Mouse (Mus musculus): ENCODE results near the gene Hdac7. TPM values are rescaled to one million over a fixed set of nuclear protein-coding genes. Genes with fewer than 3 reads are reported as not detected.

Hdac7 gene
- polyA plus RNA-seq, 1 experiment from 2014 or later = 27.8 TPM

DNA sequence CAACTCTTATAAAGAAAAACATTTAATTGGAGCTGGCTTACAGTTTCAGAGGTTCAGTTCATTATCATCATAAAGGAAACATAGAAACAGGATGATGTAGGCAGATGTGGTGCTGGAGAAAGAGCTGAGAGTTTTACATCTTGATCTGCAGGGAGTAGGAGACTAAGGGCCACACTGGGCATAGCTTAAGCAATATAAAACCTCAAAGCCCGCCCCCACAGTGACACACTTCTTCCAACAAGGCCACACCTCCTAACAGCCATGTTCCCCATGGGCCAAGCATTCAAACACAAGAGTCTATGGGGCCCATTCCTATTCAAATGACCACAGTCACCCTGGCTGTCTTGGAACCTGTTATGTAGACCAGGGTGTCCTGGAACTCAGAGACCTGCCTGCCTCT lies 64.7 kb downstream of the Hdac7 start:
- no peak overlapping the region for H3K4me2 ChIP-seq
- no peak for ATAC-seq (ENCODE audit: insufficient number of reproducible peaks, low FRiP score)
- no peak overlapping the region for H3K27ac ChIP-seq (ENCODE audit: poor library complexity, severe bottlenecking)
- no peaks in the 10 kb centered on the region for H3K36me3 ChIP-seq
- 87% methylated on average over 1 of the region's 1 CpGs for WGBS
- no peak overlapping the region for H3K9ac ChIP-seq
- H3K27me3 ChIP-seq (replicated peaks) = no peaks in the 10 kb centered on the region
- no peaks in the 10 kb centered on the region for H3K9me3 ChIP-seq (replicated peaks)
- no peak overlapping the region for H3K4me3 ChIP-seq
- peaks cover 39% of the 10 kb centered on the region for H3K4me1 ChIP-seq (replicated peaks)

GRCm38 (mm10) chr15:97778311-97779098 lies 65.8 kb downstream of the Hdac7 start, which contains the start of gene Slc48a1:
Slc48a1 (plus strand) TSS chr15:97778520.
- no peak for ATAC-seq (ENCODE audit: insufficient number of reproducible peaks, low FRiP score)
- Histone ChIP-seq H3K4me2 (no peak within 1 kb of the TSS), H3K36me3 (no peaks in the 10 kb centered on the region), H3K4me3 (no peak within 1 kb of the TSS), H3K9me3 (replicated peaks) (no peaks in the 10 kb centered on the region), H3K4me1 (replicated peaks) (peaks cover 47% of the 10 kb centered on the region), H3K27me3 (replicated peaks) (no peaks in the 10 kb centered on the region), H3K27ac (ENCODE audit: poor library complexity, severe bottlenecking) (peak within 1 kb of the TSS; percentile 51), H3K9ac (0 out of 2 replicates have a peak within 1 kb of the TSS, but pooled peaks have one; percentile 31)
- 53% methylated on average over 8 of the region's 8 CpGs for WGBS

DNA sequence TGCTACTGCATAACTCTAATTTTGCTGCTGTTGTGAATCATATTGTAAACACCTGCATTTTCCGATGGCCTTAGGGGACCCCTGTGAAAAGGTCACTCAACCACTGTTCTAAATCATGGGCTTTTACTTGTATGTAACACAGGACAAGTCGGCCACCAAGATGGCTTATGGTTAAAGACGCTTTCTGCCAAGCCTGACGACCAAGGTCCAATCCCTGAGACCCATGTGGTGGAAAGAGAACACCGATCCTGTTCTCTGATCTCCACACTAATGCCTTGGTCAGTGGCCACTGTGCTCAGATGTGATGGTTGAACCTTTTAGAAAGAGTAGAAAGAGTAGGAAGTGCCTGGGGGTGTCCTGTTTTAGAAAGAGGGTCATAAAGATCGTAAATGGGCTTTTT lies 67.4 kb downstream of the Hdac7 start:
- 75% methylated on average over 6 of the region's 6 CpGs for WGBS
- no peak overlapping the region for H3K9ac ChIP-seq
- no peak overlapping the region for H3K27ac ChIP-seq (ENCODE audit: poor library complexity, severe bottlenecking)
- H3K4me3 ChIP-seq = no peak overlapping the region
- H3K9me3 ChIP-seq (replicated peaks) = no peaks in the 10 kb centered on the region
- peaks cover 52% of the 10 kb centered on the region for H3K4me1 ChIP-seq (replicated peaks)
- H3K36me3 ChIP-seq = no peaks in the 10 kb centered on the region
- ATAC-seq (ENCODE audit: insufficient number of reproducible peaks, low FRiP score) = no peak
- no peak overlapping the region for H3K4me2 ChIP-seq
- H3K27me3 ChIP-seq (replicated peaks) = no peaks in the 10 kb centered on the region

GRCm38 (mm10) chr15:97776514-97776913 lies 67.8 kb downstream of the Hdac7 start:
- Histone ChIP-seq H3K36me3 (no peaks in the 10 kb centered on the region), H3K9me3 (replicated peaks) (no peaks in the 10 kb centered on the region), H3K27me3 (replicated peaks) (no peaks in the 10 kb centered on the region), H3K27ac (ENCODE audit: poor library complexity, severe bottlenecking) (no peak overlapping the region), H3K4me2 (no peak overlapping the region), H3K9ac (no peak overlapping the region), H3K4me3 (no peak overlapping the region), H3K4me1 (replicated peaks) (peaks cover 50% of the 10 kb centered on the region)
- 8% methylated on average over 8 of the region's 8 CpGs for WGBS
- ATAC-seq (ENCODE audit: insufficient number of reproducible peaks, low FRiP score) = no peak

GRCm38 (mm10) chr15:97773961-97774370 lies 70.3 kb downstream of the Hdac7 start:
- Histone ChIP-seq H3K4me3 (no peak overlapping the region), H3K9me3 (replicated peaks) (no peaks in the 10 kb centered on the region), H3K4me1 (replicated peaks) (peaks cover 51% of the 10 kb centered on the region), H3K27ac (ENCODE audit: poor library complexity, severe bottlenecking) (peak overlapping the region; percentile 90), H3K27me3 (replicated peaks) (peaks cover 7% of the 10 kb centered on the region; the same call in 1 of the 2 replicates), H3K4me2 (peak overlapping the region; percentile 30), H3K9ac (no peak overlapping the region), H3K36me3 (no peaks in the 10 kb centered on the region)
- peak; percentile 27; the same call in 1 of the 2 replicates for ATAC-seq (ENCODE audit: insufficient number of reproducible peaks, low FRiP score)
- WGBS = 41% methylated on average over 5 of the region's 5 CpGs

DNA sequence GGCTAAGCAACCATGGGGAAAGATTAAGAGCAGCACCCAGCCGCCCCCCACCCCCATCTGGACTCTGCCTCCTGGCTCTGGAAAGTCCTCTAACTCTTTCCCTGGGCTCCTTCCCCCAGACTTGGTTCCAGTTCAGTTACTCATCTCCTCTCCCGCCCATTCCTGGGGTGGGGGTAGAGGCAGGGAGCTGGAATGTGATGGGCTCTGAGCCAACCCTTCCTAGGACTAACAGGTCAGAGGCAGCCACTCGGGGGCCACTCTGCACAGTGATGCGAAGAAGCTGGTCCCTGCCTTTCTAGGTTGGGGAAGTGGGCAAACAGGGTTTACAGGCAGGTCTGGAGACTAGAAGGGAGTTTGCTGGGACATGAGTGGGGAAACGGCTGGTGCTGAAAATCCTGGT lies 71.2 kb downstream of the Hdac7 start:
- H3K4me3 ChIP-seq = no peak overlapping the region
- ATAC-seq (ENCODE audit: insufficient number of reproducible peaks, low FRiP score) = peak; percentile 85
- peak overlapping the region; percentile 90 for H3K27ac ChIP-seq (ENCODE audit: poor library complexity, severe bottlenecking)
- H3K27me3 ChIP-seq (replicated peaks) = peaks cover 7% of the 10 kb centered on the region; the same call in 1 of the 2 replicates
- peak overlapping the region; percentile 22; the same call in 1 of the 2 replicates for H3K9ac ChIP-seq
- peak overlapping the region; percentile 30 for H3K4me2 ChIP-seq
- peaks cover 52% of the 10 kb centered on the region for H3K4me1 ChIP-seq (replicated peaks)
- 9% methylated on average over 5 of the region's 5 CpGs for WGBS
- no peaks in the 10 kb centered on the region for H3K9me3 ChIP-seq (replicated peaks)
- H3K36me3 ChIP-seq = no peaks in the 10 kb centered on the region

DNA sequence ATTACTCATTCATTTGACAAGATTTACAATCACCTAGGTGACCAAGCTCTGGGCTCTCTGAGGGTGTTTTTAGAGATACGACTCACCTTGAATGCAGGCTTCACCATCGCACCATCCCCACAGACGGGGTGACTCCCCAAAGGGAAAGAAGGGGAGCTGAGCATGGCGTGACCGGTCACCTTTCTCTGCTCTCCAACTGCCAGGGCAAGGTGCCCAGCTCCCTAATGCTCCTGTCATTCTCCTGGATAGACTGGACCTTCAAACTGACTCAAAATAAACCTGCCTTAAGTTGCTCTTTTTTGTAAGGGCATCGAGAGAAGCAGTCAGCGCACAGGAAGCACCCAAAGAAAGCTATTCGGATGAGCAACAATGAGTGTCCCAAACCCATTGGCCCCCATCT lies 74.0 kb downstream of the Hdac7 start:
- H3K4me3 ChIP-seq = no peak overlapping the region
- no peak for ATAC-seq (ENCODE audit: insufficient number of reproducible peaks, low FRiP score)
- H3K4me1 ChIP-seq (replicated peaks) = peaks cover 67% of the 10 kb centered on the region
- 82% methylated on average over 8 of the region's 8 CpGs for WGBS
- H3K4me2 ChIP-seq = no peak overlapping the region
- H3K36me3 ChIP-seq = no peaks in the 10 kb centered on the region
- H3K9me3 ChIP-seq (replicated peaks) = no peaks in the 10 kb centered on the region
- H3K9ac ChIP-seq = no peak overlapping the region
- no peak overlapping the region for H3K27ac ChIP-seq (ENCODE audit: poor library complexity, severe bottlenecking)
- H3K27me3 ChIP-seq (replicated peaks) = peaks cover 18% of the 10 kb centered on the region

DNA sequence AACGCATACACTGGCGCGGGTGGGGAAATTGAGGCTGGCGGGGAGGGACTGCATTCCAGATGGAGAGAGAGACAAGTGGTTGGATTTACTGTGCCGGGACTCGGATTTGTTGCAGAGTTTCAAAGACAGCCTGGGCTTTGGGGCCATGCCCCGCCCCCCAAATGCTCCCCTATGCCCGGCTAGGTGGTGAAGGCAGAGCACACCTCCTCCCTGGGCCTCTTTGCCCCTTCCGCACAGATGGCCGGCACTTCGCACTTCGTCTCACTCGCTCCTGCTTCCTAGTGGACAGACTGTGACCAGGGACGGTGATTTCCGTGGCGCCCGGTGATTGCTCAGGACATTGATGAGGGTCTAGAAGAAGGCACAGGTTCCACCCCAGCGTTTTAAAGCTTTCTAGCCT lies 76.1 kb downstream of the Hdac7 start:
- ATAC-seq (ENCODE audit: insufficient number of reproducible peaks, low FRiP score) = peak; percentile 48
- Histone ChIP-seq H3K4me3 (peak overlapping the region; percentile 51), H3K27me3 (replicated peaks) (peaks cover 18% of the 10 kb centered on the region), H3K4me2 (peak overlapping the region; percentile 88), H3K36me3 (no peaks in the 10 kb centered on the region), H3K4me1 (replicated peaks) (peaks cover 64% of the 10 kb centered on the region), H3K9ac (peak overlapping the region; percentile 72), H3K9me3 (replicated peaks) (no peaks in the 10 kb centered on the region), H3K27ac (ENCODE audit: poor library complexity, severe bottlenecking) (peak overlapping the region; percentile 82)
- WGBS = 2% methylated on average over 18 of the region's 18 CpGs

DNA sequence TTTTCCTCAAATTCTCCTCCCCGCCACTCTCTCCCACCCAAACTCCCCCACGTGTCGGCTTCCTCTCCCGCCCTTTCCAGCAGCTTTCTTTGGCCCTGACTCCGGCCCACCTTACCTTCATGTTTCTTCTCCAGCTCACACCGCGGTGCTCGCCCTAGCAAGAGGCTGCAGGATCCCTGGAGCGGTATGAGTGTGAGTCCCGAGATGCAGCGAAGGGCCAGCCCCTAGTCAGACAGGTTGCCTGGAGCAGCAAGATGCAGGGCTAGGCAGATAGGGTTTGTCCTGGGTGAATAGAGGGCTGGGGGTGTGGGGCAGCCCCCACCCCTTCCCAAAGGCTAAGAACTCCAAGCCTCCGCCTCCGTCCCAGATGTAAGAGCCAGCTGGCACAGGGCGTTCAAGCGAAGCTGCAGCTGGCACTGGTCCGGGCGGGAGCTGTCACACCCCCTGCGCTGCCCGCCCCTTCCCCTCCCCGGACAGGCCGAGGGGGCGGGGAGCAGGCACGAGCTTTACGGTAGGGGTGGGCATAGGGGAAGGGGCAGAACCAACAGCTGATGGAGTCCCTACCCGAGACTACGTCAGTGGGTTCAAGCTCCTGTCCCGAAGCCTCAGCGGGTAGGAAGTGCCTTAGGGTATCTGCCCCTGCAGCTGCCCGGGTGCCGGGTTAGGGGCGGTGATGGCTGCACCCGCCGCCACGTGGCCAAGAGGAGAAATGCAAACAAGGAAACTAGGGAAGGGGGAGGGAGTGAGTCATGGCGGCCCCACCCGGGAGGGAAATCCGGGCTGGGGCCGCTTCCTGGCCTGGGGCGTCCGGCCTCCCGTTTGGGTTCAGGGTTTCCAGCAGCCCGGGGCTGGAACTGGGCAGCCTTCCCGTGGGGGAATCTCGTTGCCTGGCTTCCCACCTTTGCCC lies 76.8 kb downstream of the Hdac7 start, which contains the start of gene Rapgef3:
Gene Rapgef3 (minus strand): TSS at position 693 of the 907 bp plus-strand sequence.
- H3K9ac ChIP-seq = peak within 1 kb of the TSS; percentile 72
- peaks cover 18% of the 10 kb centered on the region for H3K27me3 ChIP-seq (replicated peaks)
- peak within 1 kb of the TSS; percentile 51 for H3K4me3 ChIP-seq
- peak within 1 kb of the TSS; percentile 82 for H3K27ac ChIP-seq (ENCODE audit: poor library complexity, severe bottlenecking)
- no peaks in the 10 kb centered on the region for H3K36me3 ChIP-seq
- peak; percentile 86 for ATAC-seq (ENCODE audit: insufficient number of reproducible peaks, low FRiP score)
- H3K4me1 ChIP-seq (replicated peaks) = peaks cover 64% of the 10 kb centered on the region
- H3K9me3 ChIP-seq (replicated peaks) = no peaks in the 10 kb centered on the region
- H3K4me2 ChIP-seq = peak within 1 kb of the TSS; percentile 88
- under 1% methylated on average over 43 of the region's 44 CpGs for WGBS

DNA sequence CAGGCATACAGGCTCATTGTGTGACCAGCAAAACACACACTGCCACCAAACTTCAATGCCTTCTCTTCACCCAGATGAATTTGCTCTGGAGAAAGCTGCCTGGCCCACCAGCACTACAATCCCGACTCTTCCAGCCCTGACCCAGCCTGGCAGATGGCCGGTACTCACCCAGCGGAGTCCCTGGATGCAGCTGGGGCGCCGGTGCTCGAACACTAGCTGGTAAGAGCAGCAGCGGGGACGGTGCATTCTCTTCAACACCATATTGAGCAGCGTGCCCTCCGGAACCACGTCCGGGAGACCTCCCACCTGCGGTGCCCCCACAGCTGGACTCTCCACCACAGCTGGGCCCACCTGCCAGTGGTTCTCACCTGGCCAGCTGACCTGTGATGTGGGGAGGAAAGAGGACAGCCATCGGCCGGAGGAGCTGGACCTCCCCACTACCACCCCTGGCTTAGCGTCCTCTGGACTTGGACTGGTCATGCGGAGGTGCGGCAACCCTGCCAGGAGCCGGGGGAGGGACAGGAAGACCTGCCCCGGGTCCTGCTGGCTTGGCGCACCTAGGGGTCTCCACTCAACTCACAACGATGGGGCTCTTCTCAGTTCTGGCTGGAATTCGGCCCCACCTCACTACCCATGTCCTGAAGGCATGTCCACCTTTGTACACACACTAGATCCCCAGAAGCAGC lies 77.6 kb downstream of the Hdac7 start:
- H3K4me3 ChIP-seq = peak overlapping the region; percentile 51
- H3K9ac ChIP-seq = peak overlapping the region; percentile 72
- H3K4me1 ChIP-seq (replicated peaks) = peaks cover 57% of the 10 kb centered on the region
- H3K27ac ChIP-seq (ENCODE audit: poor library complexity, severe bottlenecking) = peak overlapping the region; percentile 82; the same call in 1 of the 2 replicates
- no peaks in the 10 kb centered on the region for H3K36me3 ChIP-seq
- peaks cover 18% of the 10 kb centered on the region for H3K27me3 ChIP-seq (replicated peaks)
- H3K4me2 ChIP-seq = peak overlapping the region; percentile 88
- 9% methylated on average over 23 of the region's 23 CpGs for WGBS
- no peak for ATAC-seq (ENCODE audit: insufficient number of reproducible peaks, low FRiP score)
- no peaks in the 10 kb centered on the region for H3K9me3 ChIP-seq (replicated peaks)
